Mouse (Mus musculus) hindbrain, embryonic 12.5 days (tissue): Measurements from ENCODE around the gene Slc30a7. TPM values are rescaled to one million over a fixed set of nuclear protein-coding genes. Genes with fewer than 3 reads are reported as not detected.
A peak's percentile ranks its signal among the peaks of the same experiment; 100 is the strongest.

Experiments used
- ATAC-seq: fragments of 200-750 bp; cut with Nextera tagmentation; 2 replicates; pipeline ENCODE4 v1.8.0; 2017; ENCODE audit warnings: moderate TSS enrichment; ENCODE audit not compliant: low FRiP score
- H3K27ac ChIP-seq: fragments of 300-500 bp; sonication (generic); 2 replicates; pipeline ENCODE4 v1.5.1; 2016; ENCODE audit warnings: mild to moderate bottlenecking
- H3K27me3 ChIP-seq: fragments of 300-500 bp; sonication (generic); 2 replicates; pipeline ENCODE4 v1.6.1; 2016; ENCODE audit warnings: mild to moderate bottlenecking
- H3K36me3 ChIP-seq: fragments of 300-500 bp; sonication (generic); 2 replicates; pipeline ENCODE4 v1.6.1; 2016; ENCODE audit warnings: mild to moderate bottlenecking
- H3K4me1 ChIP-seq: fragments of 300-500 bp; sonication (generic); 2 replicates; pipeline ENCODE4 v1.6.1; 2016
- H3K4me2 ChIP-seq: fragments of 300-500 bp; sonication (generic); replicated peaks from 2 replicates; pipeline ENCODE4 v1.6.1; 2016; ENCODE audit warnings: mild to moderate bottlenecking
- H3K4me3 ChIP-seq: fragments of 300-500 bp; sonication (generic); 2 replicates; pipeline ENCODE4 v1.5.1; 2016; ENCODE audit warnings: mild to moderate bottlenecking
- H3K9ac ChIP-seq: fragments of 300-500 bp; sonication (generic); 2 replicates; pipeline ENCODE4 v1.6.1; 2016; ENCODE audit warnings: mild to moderate bottlenecking, moderate library complexity
- H3K9me3 ChIP-seq: fragments of 300-500 bp; sonication (generic); replicated peaks from 2 replicates; pipeline ENCODE4 v1.6.1; 2016; ENCODE audit warnings: mild to moderate bottlenecking
- WGBS: fragments of 180-500 bp; shearing (Covaris S2); methylation state at CpG from one replicate; pipeline ENCODE4 v1.1.7; 2016; 5-methylcytosine and 5-hydroxymethylcytosine counted together
- polyA plus RNA-seq: library from polyadenylated mRNA; unstranded; fragments of >200 nt; fragmentation: Nextera tagmentation; extraction: Ambion mirVana; gene quantifications from 2 replicates; pipeline ENCODE4 v1.2.1, GENCODE M21; 2016

Slc30a7 gene
- polyA plus RNA-seq = 25.5 and 26.6 TPM in 2 replicates

GRCm38 (mm10) chr3:116006978-116007940 is at the start of gene Slc30a7, which contains the start of gene Extl2:
Gene Slc30a7 (minus strand): TSS chr3:116007406.
Gene Extl2 (plus strand): TSS chr3:116007462.
- Histone ChIP-seq H3K4me1 (peaks cover 25% of the 10 kb centered on the region), H3K27me3 (no peaks in the 10 kb centered on the region), H3K9ac (peak within 1 kb of the TSS; percentile 88), H3K4me2 (peak within 1 kb of the TSS; percentile 96), H3K4me3 (peak within 1 kb of the TSS; percentile 85), H3K36me3 (peaks cover 12% of the 10 kb centered on the region), H3K9me3 (no peaks in the 10 kb centered on the region), H3K27ac (peak within 1 kb of the TSS; percentile 92)
- under 1% methylated on average over 62 of the region's 67 CpGs for WGBS
- ATAC-seq = peak; percentile 94

GRCm38 (mm10) chr3:116047034-116047433 is 39.8 kb upstream of the Slc30a7 start:
- WGBS = 44% methylated on average over 5 of the region's 5 CpGs
- no peaks in the 10 kb centered on the region for H3K27me3 ChIP-seq
- no peaks in the 10 kb centered on the region for H3K9me3 ChIP-seq
- no peak overlapping the region for H3K4me3 ChIP-seq
- ATAC-seq = no peak
- H3K4me1 ChIP-seq = no peaks in the 10 kb centered on the region
- no peak overlapping the region for H3K4me2 ChIP-seq
- no peak overlapping the region for H3K9ac ChIP-seq
- H3K27ac ChIP-seq = no peak overlapping the region
- H3K36me3 ChIP-seq = no peaks in the 10 kb centered on the region

GRCm38 (mm10) chr3:116046000-116046399 is 38.8 kb upstream of the Slc30a7 start:
- Histone ChIP-seq H3K4me3 (no peak overlapping the region), H3K9ac (no peak overlapping the region), H3K36me3 (no peaks in the 10 kb centered on the region), H3K9me3 (no peaks in the 10 kb centered on the region), H3K4me1 (no peaks in the 10 kb centered on the region), H3K27me3 (no peaks in the 10 kb centered on the region), H3K27ac (no peak overlapping the region), H3K4me2 (no peak overlapping the region)
- WGBS = 85% methylated on average over 2 of the region's 2 CpGs
- no peak for ATAC-seq

- Histone ChIP-seq H3K4me2 (no peak overlapping the region), H3K9ac (no peak overlapping the region), H3K4me3 (no peak overlapping the region), H3K4me1 (no peaks in the 10 kb centered on the region), H3K27ac (no peak overlapping the region), H3K9me3 (no peaks in the 10 kb centered on the region), H3K27me3 (no peaks in the 10 kb centered on the region), H3K36me3 (no peaks in the 10 kb centered on the region)
- WGBS = 91% methylated on average over 3 of the region's 3 CpGs
- ATAC-seq = no peak
Observed at GRCm38 (mm10) chr3:116040776-116041175, 33.6 kb upstream of the Slc30a7 start.

- Histone ChIP-seq H3K9me3 (no peaks in the 10 kb centered on the region), H3K27me3 (no peaks in the 10 kb centered on the region), H3K4me2 (no peak overlapping the region), H3K36me3 (no peaks in the 10 kb centered on the region), H3K27ac (no peak overlapping the region), H3K4me1 (no peaks in the 10 kb centered on the region), H3K4me3 (no peak overlapping the region), H3K9ac (no peak overlapping the region)
- WGBS = 60% methylated on average over 3 of the region's 3 CpGs
- ATAC-seq = peak; percentile 50; the same call in 1 of the 2 replicates
Observed at GRCm38 (mm10) chr3:116033871-116034222, 26.6 kb upstream of the Slc30a7 start.

- 54% methylated on average over 6 of the region's 6 CpGs for WGBS
- Histone ChIP-seq H3K27me3 (no peaks in the 10 kb centered on the region), H3K36me3 (no peaks in the 10 kb centered on the region), H3K4me3 (no peak overlapping the region), H3K4me2 (no peak overlapping the region), H3K27ac (no peak overlapping the region), H3K4me1 (no peaks in the 10 kb centered on the region), H3K9me3 (no peaks in the 10 kb centered on the region), H3K9ac (no peak overlapping the region)
- peak; percentile 43; the same call in 1 of the 2 replicates for ATAC-seq
Observed at GRCm38 (mm10) chr3:116033218-116033870, 26.1 kb upstream of the Slc30a7 start.

GRCm38 (mm10) chr3:116030152-116030788 is 23.1 kb upstream of the Slc30a7 start:
- Histone ChIP-seq H3K9ac (no peak overlapping the region), H3K9me3 (no peaks in the 10 kb centered on the region), H3K27me3 (no peaks in the 10 kb centered on the region), H3K4me2 (no peak overlapping the region), H3K4me3 (no peak overlapping the region), H3K36me3 (peaks cover 11% of the 10 kb centered on the region), H3K27ac (no peak overlapping the region), H3K4me1 (no peaks in the 10 kb centered on the region)
- WGBS = 79% methylated on average over 11 of the region's 11 CpGs
- ATAC-seq = no peak

GRCm38 (mm10) chr3:116026996-116027395 is 19.8 kb upstream of the Slc30a7 start:
- Histone ChIP-seq H3K9ac (no peak overlapping the region), H3K4me3 (no peak overlapping the region), H3K27ac (no peak overlapping the region), H3K9me3 (no peaks in the 10 kb centered on the region), H3K27me3 (no peaks in the 10 kb centered on the region), H3K36me3 (peaks cover 11% of the 10 kb centered on the region), H3K4me1 (no peaks in the 10 kb centered on the region), H3K4me2 (no peak overlapping the region)
- ATAC-seq = no peak
- WGBS = 96% methylated on average over 20 of the region's 20 CpGs

- WGBS = 90% methylated on average over 10 of the region's 10 CpGs
- H3K9me3 ChIP-seq = no peaks in the 10 kb centered on the region
- no peak overlapping the region for H3K27ac ChIP-seq
- ATAC-seq = no peak
- H3K4me1 ChIP-seq = no peaks in the 10 kb centered on the region
- H3K36me3 ChIP-seq = peaks cover 11% of the 10 kb centered on the region
- H3K9ac ChIP-seq = no peak overlapping the region
- H3K4me2 ChIP-seq = no peak overlapping the region
- no peak overlapping the region for H3K4me3 ChIP-seq
- no peaks in the 10 kb centered on the region for H3K27me3 ChIP-seq
Observed at GRCm38 (mm10) chr3:116025701-116026100, 18.5 kb upstream of the Slc30a7 start.

GRCm38 (mm10) chr3:116024669-116025068 is 17.5 kb upstream of the Slc30a7 start:
- Histone ChIP-seq H3K36me3 (peaks cover 11% of the 10 kb centered on the region), H3K4me2 (no peak overlapping the region), H3K27ac (no peak overlapping the region), H3K4me1 (no peaks in the 10 kb centered on the region), H3K4me3 (no peak overlapping the region), H3K9ac (no peak overlapping the region), H3K9me3 (no peaks in the 10 kb centered on the region), H3K27me3 (no peaks in the 10 kb centered on the region)
- ATAC-seq = no peak
- 89% methylated on average over 5 of the region's 5 CpGs for WGBS

GRCm38 (mm10) chr3:116024236-116024635 is 17.0 kb upstream of the Slc30a7 start:
- ATAC-seq = no peak
- Histone ChIP-seq H3K36me3 (peaks cover 11% of the 10 kb centered on the region), H3K4me3 (no peak overlapping the region), H3K27me3 (no peaks in the 10 kb centered on the region), H3K27ac (no peak overlapping the region), H3K9ac (no peak overlapping the region), H3K9me3 (no peaks in the 10 kb centered on the region), H3K4me1 (no peaks in the 10 kb centered on the region), H3K4me2 (no peak overlapping the region)
- WGBS = 92% methylated on average over 12 of the region's 12 CpGs

GRCm38 (mm10) chr3:116019136-116019535 is 11.9 kb upstream of the Slc30a7 start:
- Histone ChIP-seq H3K9ac (no peak overlapping the region), H3K4me2 (no peak overlapping the region), H3K4me3 (no peak overlapping the region), H3K4me1 (no peaks in the 10 kb centered on the region), H3K27ac (no peak overlapping the region), H3K36me3 (no peaks in the 10 kb centered on the region), H3K9me3 (no peaks in the 10 kb centered on the region), H3K27me3 (no peaks in the 10 kb centered on the region)
- no peak for ATAC-seq
- 91% methylated on average over 5 of the region's 5 CpGs for WGBS
